Comparison of ENCODE assay signal across 17 mouse cellular contexts in the genomic region with DNA sequence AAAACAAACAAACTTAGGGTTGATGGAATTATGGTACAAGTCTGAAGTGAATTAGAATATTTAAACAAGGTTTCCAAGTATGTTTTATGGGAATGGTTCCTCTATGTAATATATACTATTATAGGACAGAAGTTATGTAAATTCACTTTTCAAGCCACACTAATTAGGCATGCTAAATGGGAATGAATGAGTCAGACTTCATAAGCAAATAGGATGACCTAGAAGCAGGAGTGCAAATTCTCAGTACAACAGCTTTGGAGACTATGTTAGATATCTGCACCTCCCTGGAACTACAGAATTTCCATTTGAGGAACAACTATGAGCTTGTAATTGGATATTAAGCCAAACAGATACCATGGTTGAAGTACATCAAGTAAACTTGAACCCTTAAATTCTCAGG.
"Had no signal": no experiment of that assay in that cellular context is flagged by ENCODE, and none has a peak within 500 bp of the region (broad histone marks: within the 10 kb centered on the region; RNA-seq: fewer than 3 reads in every experiment).

No protein-coding gene starts in this region.

- H3K4me3 ChIP-seq: lung, embryonic 15.5 days; megakaryocyte, embryonic 14.5 days; midbrain, embryonic 13.5 days; midbrain, embryonic 15.5 days; neural tube, embryonic 12.5 days; stomach, embryonic 15.5 days had no signal

- H3K27ac ChIP-seq: lung, embryonic 15.5 days; macrophage; midbrain, embryonic 13.5 days; midbrain, embryonic 15.5 days; neural tube, embryonic 12.5 days; stomach, embryonic 15.5 days; stomach, postnatal 0 days had no signal

- DNase-seq: liver, postnatal 0 days; lung, adult 2 months; lung, postnatal 14 days; lung, postnatal 36 days; right cerebral cortex, postnatal 14 days; thymus, adult 2 months; thymus, postnatal 25 days; thymus, postnatal 4 days had no signal

- ATAC-seq: liver, postnatal 0 days; lung, postnatal 0 days; midbrain, embryonic 13.5 days; midbrain, embryonic 15.5 days had no signal
